ENCODE assay signal across 8 mouse cellular contexts in the genomic region with DNA sequence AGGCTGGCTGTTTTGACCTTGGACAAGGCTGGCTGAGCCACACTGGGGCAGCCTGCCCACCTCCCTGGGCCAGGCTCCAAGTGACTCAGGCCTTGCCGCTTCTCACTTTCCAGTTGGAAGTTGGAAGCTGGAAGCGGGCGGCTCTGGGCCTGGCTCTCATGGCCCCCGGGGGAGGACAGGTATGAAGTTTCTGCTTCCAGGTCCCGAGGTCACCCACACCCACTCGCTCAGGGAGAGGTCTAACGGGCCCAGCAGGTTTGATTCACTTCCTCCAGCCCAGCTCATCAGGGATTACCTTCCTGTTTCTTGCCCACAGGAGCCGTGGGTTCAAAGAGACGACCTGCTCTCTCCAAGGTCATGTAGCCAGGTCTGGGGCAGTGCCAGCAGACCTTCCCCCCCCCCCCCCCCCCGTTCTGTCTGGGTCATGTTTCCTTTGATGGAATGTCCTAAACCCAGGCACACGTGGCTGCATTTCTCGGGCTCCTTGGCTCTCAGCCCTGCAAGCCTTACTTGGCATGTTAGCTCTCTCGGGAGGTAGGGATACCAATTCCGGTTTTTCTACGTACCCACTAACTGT. TPM values are rescaled to one million over a fixed set of nuclear protein-coding genes. Genes with fewer than 3 reads are reported as not detected.
A peak's percentile ranks its signal among the peaks of the same experiment; 100 is the strongest.
DNase-seq lines count a peak whose midpoint lies in the region; ATAC-seq and TF ChIP-seq lines count a peak whose summit lies in the region.

No protein-coding gene starts in this region.

- H3K36me3 ChIP-seq in spleen, adult 2 months (ENCODE audit: control insufficient read depth, insufficient read depth, low read length) = no peaks in the 10 kb centered on the region
- H3K36me3 ChIP-seq in kidney, embryonic 15.5 days = no peaks in the 10 kb centered on the region
- peaks cover 44% of the 10 kb centered on the region for H3K36me3 ChIP-seq in megakaryocyte, embryonic 14.5 days (replicated peaks; ENCODE audit: low read length)
- H3K36me3 ChIP-seq in midbrain, postnatal 0 days (ENCODE audit: insufficient read depth, low read length) = 0 out of 2 replicates have a peak, but pooled peaks cover 3% of the 10 kb centered on the region
- 0 out of 2 replicates have a peak, but pooled peaks cover 3% of the 10 kb centered on the region for H3K36me3 ChIP-seq in midbrain, embryonic 14.5 days (ENCODE audit: control insufficient read depth, insufficient read depth, low read length)

- TF ChIP-seq CTCF in spleen, adult 2 months (IDR thresholded peaks at IDR 0.05; ENCODE audit: extremely low read depth, insufficient read depth, insufficient read length, insufficient replicate concordance) = no peak
- no peak for TF ChIP-seq CTCF in midbrain, postnatal 0 days (IDR thresholded peaks at IDR 0.05)

- no peak for DNase-seq in spleen, adult 2 months (ENCODE audit: low read depth in 1 of 2, low spot score in 2 of 2)
- DNase-seq in spleen, postnatal 14 days (ENCODE audit: low spot score in 2 of 2) = no peak
- DNase-seq in cerebellum, postnatal 14 days = peak; percentile 78 to 79
- peak; percentile 81 to 85 for DNase-seq in heart, adult 9 months (ENCODE audit: low spot score in 2 of 2)
- DNase-seq in midbrain, postnatal 0 days (ENCODE audit: low spot score) = no peak
- DNase-seq in midbrain, embryonic 14.5 days = no peak

- no peaks in the 10 kb centered on the region for H3K9me3 ChIP-seq in kidney, embryonic 15.5 days (replicated peaks)
- H3K9me3 ChIP-seq in megakaryocyte, embryonic 14.5 days = no peaks in the 10 kb centered on the region
- no peaks in the 10 kb centered on the region for H3K9me3 ChIP-seq in midbrain, postnatal 0 days (ENCODE audit: low read length)
- H3K9me3 ChIP-seq in midbrain, embryonic 14.5 days (ENCODE audit: control insufficient read depth, low read length) = no peaks in the 10 kb centered on the region

- WGBS in spleen, adult 2 months = 15% methylated on average over 15 of the region's 15 CpGs
- 13% methylated on average over 15 of the region's 15 CpGs for WGBS in kidney, embryonic 15.5 days
- 44% methylated on average over 15 of the region's 15 CpGs for WGBS in midbrain, postnatal 0 days
- WGBS in midbrain, embryonic 14.5 days = 60% methylated on average over 15 of the region's 15 CpGs

- TF ChIP-seq POLR2A in spleen, adult 2 months (IDR thresholded peaks at IDR 0.05; ENCODE audit: low read depth, low read length) = no peak

- peak; percentile 7; the same call in 1 of the 2 replicates for ATAC-seq in kidney, embryonic 15.5 days (replicated peaks; ENCODE audit: low FRiP score)
- ATAC-seq in midbrain, postnatal 0 days (ENCODE audit: low FRiP score) = no peak
- no peak for ATAC-seq in midbrain, embryonic 14.5 days (ENCODE audit: low FRiP score, low TSS enrichment)

- H3K4me2 ChIP-seq in kidney, embryonic 15.5 days = no peak overlapping the region
- H3K4me2 ChIP-seq in midbrain, postnatal 0 days (ENCODE audit: low read depth, low read length, poor library complexity, severe bottlenecking) = no peak overlapping the region
- no peak overlapping the region for H3K4me2 ChIP-seq in midbrain, embryonic 14.5 days (ENCODE audit: low read length)

- no peak overlapping the region for H3K9ac ChIP-seq in kidney, embryonic 15.5 days
- no peak overlapping the region for H3K9ac ChIP-seq in midbrain, postnatal 0 days (replicated peaks; ENCODE audit: low read length, poor library complexity, severe bottlenecking)
- H3K9ac ChIP-seq in midbrain, embryonic 14.5 days (replicated peaks; ENCODE audit: low read length) = no peak overlapping the region

- no peaks in the 10 kb centered on the region for H3K27me3 ChIP-seq in spleen, adult 2 months (ENCODE audit: control insufficient read depth, insufficient read depth, low read length)
- peaks cover 13% of the 10 kb centered on the region; the same call in 1 of the 2 replicates for H3K27me3 ChIP-seq in kidney, embryonic 15.5 days
- H3K27me3 ChIP-seq in megakaryocyte, embryonic 14.5 days (replicated peaks) = no peaks in the 10 kb centered on the region
- H3K27me3 ChIP-seq in midbrain, postnatal 0 days (ENCODE audit: insufficient read depth, low read length) = no peaks in the 10 kb centered on the region
- H3K27me3 ChIP-seq in midbrain, embryonic 14.5 days (ENCODE audit: control insufficient read depth, insufficient read depth, low read length) = no peaks in the 10 kb centered on the region

- H3K27ac ChIP-seq in spleen, adult 2 months (ENCODE audit: insufficient read depth, low read length) = peak overlapping the region; percentile 37; the same call in 1 of the 2 replicates
- H3K27ac ChIP-seq in kidney, embryonic 15.5 days = peak overlapping the region; percentile 76
- no peak overlapping the region for H3K27ac ChIP-seq in midbrain, postnatal 0 days (ENCODE audit: low read depth, low read length)
- H3K27ac ChIP-seq in midbrain, embryonic 14.5 days (replicated peaks; ENCODE audit: low read depth, low read length) = no peak overlapping the region; the same call in 1 of the 2 replicates

- H3K4me1 ChIP-seq in spleen, adult 2 months (ENCODE audit: control insufficient read depth, insufficient read depth, insufficient read length) = peaks cover 5% of the 10 kb centered on the region; the same call in 1 of the 2 replicates
- peaks cover 62% of the 10 kb centered on the region for H3K4me1 ChIP-seq in kidney, embryonic 15.5 days
- peaks cover 92% of the 10 kb centered on the region for H3K4me1 ChIP-seq in megakaryocyte, embryonic 14.5 days
- peaks cover 8% of the 10 kb centered on the region; the same call in 1 of the 2 replicates for H3K4me1 ChIP-seq in midbrain, postnatal 0 days (ENCODE audit: insufficient read depth, low read length)
- peaks cover 18% of the 10 kb centered on the region for H3K4me1 ChIP-seq in midbrain, embryonic 14.5 days (ENCODE audit: control insufficient read depth, insufficient read depth, low read length)

- H3K4me3 ChIP-seq in spleen, adult 2 months (ENCODE audit: extremely low read depth, insufficient read depth, insufficient read length) = no peak overlapping the region
- no peak overlapping the region for H3K4me3 ChIP-seq in kidney, embryonic 15.5 days (replicated peaks)
- H3K4me3 ChIP-seq in megakaryocyte, embryonic 14.5 days (replicated peaks) = peak overlapping the region; percentile 91
- H3K4me3 ChIP-seq in midbrain, postnatal 0 days (ENCODE audit: low read depth, low read length) = no peak overlapping the region
- no peak overlapping the region for H3K4me3 ChIP-seq in midbrain, embryonic 14.5 days (replicated peaks; ENCODE audit: low read depth, low read length)

RNA-seq across cellular contexts. Expression of gene Mrps23, which starts 39.3 kb away (rescaled TPM):
- 23.1 and 30.0 TPM in 2 replicates for polyA plus RNA-seq in spleen, adult 2 months (2012; rRNA removed)
- polyA plus RNA-seq in kidney, embryonic 15.5 days (2015; fragmentation: Nextera tagmentation; extraction: Ambion mirVana) = 57.5 and 65.2 TPM in 2 replicates
- 62.3 and 197 TPM in 2 replicates for polyA plus RNA-seq in megakaryocyte, embryonic 14.5 days (2012; ENCODE audit: insufficient read depth, low replicate concordance)
- total RNA-seq in midbrain, postnatal 0 days (2014; rRNA removed) = 29.4 and 35.5 TPM in 2 replicates
- 63.0 and 63.2 TPM in 2 replicates for polyA plus RNA-seq in midbrain, postnatal 0 days (2015; fragmentation: Nextera tagmentation; extraction: Ambion mirVana)
- polyA plus RNA-seq in midbrain, embryonic 14.5 days (2014; fragmentation: Nextera tagmentation; extraction: Ambion mirVana) = 67.9 and 70.0 TPM in 2 replicates

Comparison
In these comparisons a context has a peak if more than half of its experiments do, and no peak if none do; other contexts are left out.
1. DNase-seq: peak in cerebellum, postnatal 14 days (2 of 2) and heart, adult 9 months (2 of 2); none in spleen, adult 2 months (0 of 2), spleen, postnatal 14 days (0 of 2), midbrain, postnatal 0 days (single experiment) and midbrain, embryonic 14.5 days (single experiment).
2. H3K27ac ChIP-seq: peak in spleen, adult 2 months (single experiment) and kidney, embryonic 15.5 days (single experiment); none in midbrain, postnatal 0 days (single experiment) and midbrain, embryonic 14.5 days (single experiment).